Mouse (Mus musculus): ENCODE data around the gene Rcc2. TPM values are rescaled to one million over a fixed set of nuclear protein-coding genes. Genes with fewer than 3 reads are reported as not detected.

Gene Rcc2
- polyA plus RNA-seq, 2 experiments = 16.5 to 50.3 TPM

GRCm38 (mm10) chr4:140716994-140717393 lies 16.7 kb downstream of the Rcc2 start:
- H3K36me3 ChIP-seq (replicated peaks; ENCODE audit: control insufficient read depth, insufficient read depth, low read depth) = peaks cover 94% of the 10 kb centered on the region
- 88% methylated on average over 11 of the region's 11 CpGs for WGBS (ENCODE audit: insufficient replicate concordance)

GRCm38 (mm10) chr4:140718436-140718835 lies 18.1 kb downstream of the Rcc2 start:
- WGBS (ENCODE audit: insufficient replicate concordance) = 79% methylated on average over 9 of the region's 9 CpGs
- Histone ChIP-seq H3K4me3 (ENCODE audit: insufficient read depth in 1 of 2, low read depth in 2 of 2, low read length in 2 of 2) (no peak overlapping the region), H3K27ac (no peak overlapping the region), H3K9me3 (ENCODE audit: control insufficient read depth, low read length) (no peaks in the 10 kb centered on the region), H3K27me3 (ENCODE audit: control insufficient read depth, insufficient read depth, low read length) (no peaks in the 10 kb centered on the region), H3K4me1 (replicated peaks; ENCODE audit: control insufficient read depth in 2 of 2, insufficient read depth in 2 of 2, low read length in 1 of 2) (0 out of 4 replicates have a peak, but pooled peaks cover 0 to 3% of the 10 kb centered on the region in 2 experiments), H3K4me2 (ENCODE audit: low read depth) (no peak overlapping the region), H3K9ac (replicated peaks) (no peak overlapping the region), H3K36me3 (replicated peaks; ENCODE audit: control insufficient read depth, insufficient read depth, low read depth) (peaks cover 84% of the 10 kb centered on the region)
- TF ChIP-seq EP300 (IDR thresholded peaks at IDR 0.05; ENCODE audit: low read depth) (no peak), CTCF (IDR thresholded peaks at IDR 0.05; ENCODE audit: low read depth) (no peak)
- DNase-seq (ENCODE audit: low read depth in 3 of 3, low spot score in 3 of 3) (no peak), ATAC-seq (ENCODE audit: insufficient read depth) (no peak)

More at GRCm38 (mm10) chr4:140716994-140717393, 16.7 kb downstream of the Rcc2 start:
- Histone ChIP-seq H3K27me3 (ENCODE audit: control insufficient read depth, insufficient read depth, low read length) (no peaks in the 10 kb centered on the region), H3K9me3 (ENCODE audit: control insufficient read depth, low read length) (no peaks in the 10 kb centered on the region), H3K4me3 (ENCODE audit: insufficient read depth in 1 of 2, low read depth in 2 of 2, low read length in 2 of 2) (no peak overlapping the region), H3K9ac (replicated peaks) (no peak overlapping the region), H3K4me1 (replicated peaks; ENCODE audit: control insufficient read depth in 2 of 2, insufficient read depth in 2 of 2, low read length in 1 of 2) (0 out of 4 replicates have a peak, but pooled peaks cover 0 to 3% of the 10 kb centered on the region in 2 experiments), H3K4me2 (ENCODE audit: low read depth) (no peak overlapping the region), H3K27ac (no peak overlapping the region)
- DNase-seq (ENCODE audit: low read depth in 3 of 3, low spot score in 3 of 3) = no peak
- no peak for TF ChIP-seq EP300 (IDR thresholded peaks at IDR 0.05; ENCODE audit: low read depth)
- no peak for TF ChIP-seq CTCF (IDR thresholded peaks at IDR 0.05; ENCODE audit: low read depth)
- ATAC-seq (ENCODE audit: insufficient read depth) = no peak

GRCm38 (mm10) chr4:140720091-140720490 lies 19.8 kb downstream of the Rcc2 start:
- no peak for ATAC-seq (ENCODE audit: insufficient read depth)
- no peak for TF ChIP-seq CTCF (IDR thresholded peaks at IDR 0.05; ENCODE audit: low read depth)
- TF ChIP-seq EP300 (IDR thresholded peaks at IDR 0.05; ENCODE audit: low read depth) = no peak
- no peaks in the 10 kb centered on the region for H3K27me3 ChIP-seq (ENCODE audit: control insufficient read depth, insufficient read depth, low read length)
- no peak overlapping the region for H3K4me2 ChIP-seq (ENCODE audit: low read depth)
- peaks cover 69% of the 10 kb centered on the region for H3K36me3 ChIP-seq (replicated peaks; ENCODE audit: control insufficient read depth, insufficient read depth, low read depth)
- H3K27ac ChIP-seq = no peak overlapping the region
- no peak overlapping the region for H3K9ac ChIP-seq (replicated peaks)
- H3K9me3 ChIP-seq (ENCODE audit: control insufficient read depth, low read length) = no peaks in the 10 kb centered on the region
- no peaks in the 10 kb centered on the region for H3K4me1 ChIP-seq (replicated peaks; ENCODE audit: control insufficient read depth in 2 of 2, insufficient read depth in 2 of 2, low read length in 1 of 2)
- H3K4me3 ChIP-seq (ENCODE audit: insufficient read depth in 1 of 2, low read depth in 2 of 2, low read length in 2 of 2) = no peak overlapping the region
- WGBS (ENCODE audit: insufficient replicate concordance) = 69% methylated on average over 5 of the region's 5 CpGs
- no peak for DNase-seq (ENCODE audit: low read depth in 3 of 3, low spot score in 3 of 3)

- no peak overlapping the region for H3K4me2 ChIP-seq (ENCODE audit: low read depth)
- H3K27ac ChIP-seq = no peak overlapping the region
- DNase-seq (ENCODE audit: low read depth in 3 of 3, low spot score in 3 of 3) (no peak), ATAC-seq (ENCODE audit: insufficient read depth) (no peak)
- no peak for TF ChIP-seq CTCF (IDR thresholded peaks at IDR 0.05; ENCODE audit: low read depth)
- TF ChIP-seq EP300 (IDR thresholded peaks at IDR 0.05; ENCODE audit: low read depth) = no peak
- 83% methylated on average over 20 of the region's 20 CpGs for WGBS (ENCODE audit: insufficient replicate concordance)
- peaks cover 49% of the 10 kb centered on the region for H3K36me3 ChIP-seq (replicated peaks; ENCODE audit: control insufficient read depth, insufficient read depth, low read depth)
- no peak overlapping the region for H3K4me3 ChIP-seq (ENCODE audit: insufficient read depth in 1 of 2, low read depth in 2 of 2, low read length in 2 of 2)
- H3K9me3 ChIP-seq (ENCODE audit: control insufficient read depth, low read length) = no peaks in the 10 kb centered on the region
- H3K27me3 ChIP-seq (ENCODE audit: control insufficient read depth, insufficient read depth, low read length) = no peaks in the 10 kb centered on the region
- H3K4me1 ChIP-seq (replicated peaks; ENCODE audit: control insufficient read depth in 2 of 2, insufficient read depth in 2 of 2, low read length in 1 of 2) = no peaks in the 10 kb centered on the region
- H3K9ac ChIP-seq (replicated peaks) = no peak overlapping the region
These were observed 21.7 kb downstream of the Rcc2 start for GRCm38 (mm10) chr4:140721968-140722490.

- no peak for ATAC-seq (ENCODE audit: insufficient read depth)
These were observed 22.4 kb downstream of the Rcc2 start for GRCm38 (mm10) chr4:140722710-140723109.

More at GRCm38 (mm10) chr4:140722710-140723109, 22.4 kb downstream of the Rcc2 start:
- Histone ChIP-seq H3K27ac (no peak overlapping the region), H3K36me3 (replicated peaks; ENCODE audit: control insufficient read depth, insufficient read depth, low read depth) (peaks cover 44% of the 10 kb centered on the region), H3K9ac (replicated peaks) (no peak overlapping the region), H3K4me3 (ENCODE audit: insufficient read depth in 1 of 2, low read depth in 2 of 2, low read length in 2 of 2) (no peak overlapping the region), H3K4me2 (ENCODE audit: low read depth) (no peak overlapping the region), H3K9me3 (ENCODE audit: control insufficient read depth, low read length) (no peaks in the 10 kb centered on the region), H3K4me1 (replicated peaks; ENCODE audit: control insufficient read depth in 2 of 2, insufficient read depth in 2 of 2, low read length in 1 of 2) (no peaks in the 10 kb centered on the region), H3K27me3 (ENCODE audit: control insufficient read depth, insufficient read depth, low read length) (no peaks in the 10 kb centered on the region)
- WGBS (ENCODE audit: insufficient replicate concordance) = 81% methylated on average over 9 of the region's 9 CpGs
- no peak for DNase-seq (ENCODE audit: low read depth in 3 of 3, low spot score in 3 of 3)
- no peak for TF ChIP-seq CTCF (IDR thresholded peaks at IDR 0.05; ENCODE audit: low read depth)
- TF ChIP-seq EP300 (IDR thresholded peaks at IDR 0.05; ENCODE audit: low read depth) = no peak
